Mouse (Mus musculus) stomach, embryonic 16.5 days (tissue): ENCODE measurements around the gene Tubb4a. TPM values are rescaled to one million over a fixed set of nuclear protein-coding genes. Genes with fewer than 3 reads are reported as not detected.

ENCODE experiments used
- ATAC-seq: fragments of 200-750 bp; cut with Nextera tagmentation; 2 replicates; pipeline ENCODE4 v1.8.0; 2017; ENCODE audit warnings: moderate number of reproducible peaks, moderate TSS enrichment; ENCODE audit not compliant: insufficient read depth, low FRiP score
- H3K27ac ChIP-seq: fragments of 300-500 bp; sonication (generic); 2 replicates; pipeline ENCODE4 v1.5.1; 2014; ENCODE audit warnings: low read length
- H3K27me3 ChIP-seq: fragments of 300-500 bp; sonication (generic); 2 replicates; pipeline ENCODE4 v1.6.1; 2014; ENCODE audit warnings: low read length, control low read depth, mixed read lengths; ENCODE audit not compliant: control insufficient read depth, insufficient read depth
- H3K36me3 ChIP-seq: fragments of 300-500 bp; sonication (generic); 2 replicates; pipeline ENCODE4 v1.6.1; 2014; ENCODE audit warnings: low read length; ENCODE audit not compliant: control insufficient read depth, insufficient read depth
- H3K4me1 ChIP-seq: fragments of 300-500 bp; sonication (generic); 2 replicates; pipeline ENCODE4 v1.6.1; 2014; ENCODE audit warnings: low read length, control low read depth, mixed read lengths; ENCODE audit not compliant: control insufficient read depth, insufficient read depth
- H3K4me2 ChIP-seq: fragments of 300-500 bp; sonication (generic); 2 replicates; pipeline ENCODE4 v1.6.1; 2014; ENCODE audit warnings: low read depth, low read length, mixed read lengths
- H3K4me3 ChIP-seq: fragments of 300-500 bp; sonication (generic); replicated peaks from 2 replicates; pipeline ENCODE4 v1.5.1; 2014; ENCODE audit warnings: mild to moderate bottlenecking, low read length
- H3K9ac ChIP-seq: fragments of 300-500 bp; sonication (generic); 2 replicates; pipeline ENCODE4 v1.6.1; 2014; ENCODE audit warnings: low read length
- H3K9me3 ChIP-seq: fragments of 300-500 bp; sonication (generic); replicated peaks from 2 replicates; pipeline ENCODE4 v1.6.1; 2016; ENCODE audit warnings: low read length, control low read depth; ENCODE audit not compliant: control insufficient read depth
- WGBS: fragments of 180-500 bp; shearing (Covaris S2); extraction: QIAGEN DNeasy Blood & Tissue Kit; methylation state at CpG from one replicate; pipeline ENCODE4 v1.1.7; 2014; 5-methylcytosine and 5-hydroxymethylcytosine counted together
- polyA plus RNA-seq: library from polyadenylated mRNA; unstranded; fragments of >200 nt; fragmentation: Nextera tagmentation; extraction: Ambion mirVana; gene quantifications from 2 replicates; pipeline ENCODE4 v1.2.1, GENCODE M21; 2015

Tubb4a gene
- polyA plus RNA-seq, 1 experiment from 2014 or later, result 20.5 TPM

DNA sequence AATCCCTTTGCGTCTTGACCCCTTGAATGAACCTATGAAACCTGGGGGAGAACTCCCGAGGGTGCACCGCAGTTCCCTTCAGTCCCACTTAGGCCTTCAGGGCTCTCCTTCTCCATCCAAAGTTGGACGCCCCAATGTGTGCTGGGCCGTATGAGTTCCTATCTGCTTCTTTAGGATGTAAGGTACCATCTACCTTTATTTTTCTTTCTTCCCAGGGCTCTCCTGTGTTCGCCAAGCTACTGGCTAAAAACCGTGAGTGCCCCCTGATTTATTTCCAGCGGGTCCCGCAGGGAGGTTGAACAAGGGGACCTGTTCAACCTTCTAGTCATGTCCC is 18.4 kb upstream of the Tubb4a start:
- Histone ChIP-seq H3K4me1 (peaks cover 10% of the 10 kb centered on the region; the same call in 1 of the 2 replicates), H3K9me3 (no peaks in the 10 kb centered on the region), H3K27ac (no peak overlapping the region), H3K4me3 (peak overlapping the region; percentile 55), H3K4me2 (peak overlapping the region; percentile 59), H3K36me3 (no peaks in the 10 kb centered on the region), H3K27me3 (no peaks in the 10 kb centered on the region), H3K9ac (peak overlapping the region; percentile 67)
- no peak for ATAC-seq
- 14% methylated on average over 9 of the region's 9 CpGs for WGBS

DNA sequence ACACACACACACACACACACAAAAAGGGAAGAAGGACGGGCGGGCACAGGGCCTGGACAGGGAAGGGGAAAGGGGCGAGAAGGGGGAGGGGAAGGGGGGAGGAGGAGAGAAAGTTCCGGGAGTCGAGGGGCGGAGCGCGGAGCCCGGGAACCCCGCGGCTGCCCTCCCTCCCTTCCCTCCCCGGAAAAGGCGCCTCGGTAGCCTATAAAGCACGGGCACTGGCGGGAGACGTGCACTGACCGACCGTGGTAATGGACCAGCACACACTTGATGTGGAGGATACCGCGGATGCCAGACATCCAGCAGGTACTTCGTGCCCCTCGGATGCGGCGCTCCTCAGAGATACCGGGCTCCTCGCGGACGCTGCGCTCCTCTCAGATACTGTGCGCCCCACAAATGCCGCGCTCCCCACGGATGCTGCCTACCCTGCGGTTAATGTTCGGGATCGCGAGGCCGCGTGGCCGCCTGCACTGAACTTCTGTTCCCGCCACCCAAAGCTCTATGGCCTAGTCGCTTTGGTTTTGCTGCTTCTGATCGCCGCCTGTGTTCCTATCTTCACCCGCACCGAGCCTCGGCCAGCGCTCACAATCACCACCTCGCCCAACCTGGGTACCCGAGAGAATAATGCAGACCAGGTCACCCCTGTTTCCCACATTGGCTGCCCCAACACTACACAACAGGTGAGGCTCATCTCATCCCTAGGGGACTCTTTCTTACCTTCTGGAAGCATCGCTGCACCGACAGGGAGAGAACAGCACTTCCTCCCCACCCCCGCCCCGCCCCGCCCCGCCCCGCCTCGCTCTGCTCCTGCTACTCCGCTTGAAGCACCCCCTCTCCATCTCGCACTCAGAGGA is 17.8 kb upstream of the Tubb4a start, which contains the start of gene Tnfsf9:
TSS of gene Tnfsf9 (plus strand) at position 145 of the 854 bp plus-strand sequence.
- peak within 1 kb of the TSS; percentile 59 for H3K4me2 ChIP-seq
- peak; percentile 90 for ATAC-seq
- peak within 1 kb of the TSS; percentile 67 for H3K9ac ChIP-seq
- H3K27ac ChIP-seq, result peak within 1 kb of the TSS; percentile 22
- peaks cover 10% of the 10 kb centered on the region; the same call in 1 of the 2 replicates for H3K4me1 ChIP-seq
- H3K4me3 ChIP-seq, result peak within 1 kb of the TSS; percentile 55
- H3K9me3 ChIP-seq, result no peaks in the 10 kb centered on the region
- no peaks in the 10 kb centered on the region for H3K27me3 ChIP-seq
- H3K36me3 ChIP-seq, result no peaks in the 10 kb centered on the region
- WGBS, result 1% methylated on average over 52 of the region's 61 CpGs

DNA sequence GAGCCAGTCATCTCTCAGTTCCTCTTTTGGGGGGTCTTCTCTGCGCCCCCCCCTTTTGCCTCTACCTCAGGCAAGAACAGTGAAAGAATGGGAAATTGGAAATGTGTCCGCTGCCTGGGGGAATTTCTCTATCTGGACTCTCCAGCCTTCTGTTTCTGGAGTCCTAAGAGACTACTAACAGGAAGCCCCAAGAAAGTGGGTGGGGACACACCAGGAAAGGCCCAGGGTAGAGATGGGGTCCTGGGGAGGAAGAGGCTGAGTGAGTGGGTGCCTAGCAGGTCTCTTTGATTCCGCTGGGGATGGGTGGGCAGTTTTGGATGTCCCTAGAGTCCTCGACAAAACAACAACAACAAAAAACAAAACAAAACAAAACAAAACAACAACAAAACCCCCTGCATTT is 16.9 kb upstream of the Tubb4a start:
- H3K36me3 ChIP-seq, result no peaks in the 10 kb centered on the region
- peaks cover 10% of the 10 kb centered on the region; the same call in 1 of the 2 replicates for H3K4me1 ChIP-seq
- H3K9ac ChIP-seq, result peak overlapping the region; percentile 67
- no peak overlapping the region for H3K27ac ChIP-seq
- H3K4me3 ChIP-seq, result peak overlapping the region; percentile 55
- WGBS, result 44% methylated on average over 4 of the region's 4 CpGs
- peak overlapping the region; percentile 59 for H3K4me2 ChIP-seq
- no peak for ATAC-seq
- H3K27me3 ChIP-seq, result no peaks in the 10 kb centered on the region
- no peaks in the 10 kb centered on the region for H3K9me3 ChIP-seq

DNA sequence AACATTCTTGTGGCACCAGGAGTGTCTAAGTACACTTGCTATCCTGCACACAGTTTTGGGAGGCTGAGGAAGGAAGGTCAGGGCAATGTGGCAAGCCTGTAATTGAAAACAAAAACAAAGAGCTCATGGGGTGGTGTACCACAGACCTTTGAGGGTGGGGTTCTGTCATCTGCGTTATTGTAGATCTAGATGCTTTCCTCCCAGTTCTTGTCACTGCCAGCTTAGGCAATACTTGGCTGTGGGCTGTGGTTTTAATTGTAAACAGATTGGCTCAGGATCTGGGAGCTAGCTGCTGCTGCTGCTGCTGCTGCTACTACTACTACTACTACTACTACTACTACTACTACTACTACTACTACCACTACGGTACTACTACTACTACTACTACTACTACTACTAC is 14.7 kb upstream of the Tubb4a start:
- 78% methylated on average over 2 of the region's 2 CpGs for WGBS
- no peak overlapping the region for H3K4me3 ChIP-seq

DNA sequence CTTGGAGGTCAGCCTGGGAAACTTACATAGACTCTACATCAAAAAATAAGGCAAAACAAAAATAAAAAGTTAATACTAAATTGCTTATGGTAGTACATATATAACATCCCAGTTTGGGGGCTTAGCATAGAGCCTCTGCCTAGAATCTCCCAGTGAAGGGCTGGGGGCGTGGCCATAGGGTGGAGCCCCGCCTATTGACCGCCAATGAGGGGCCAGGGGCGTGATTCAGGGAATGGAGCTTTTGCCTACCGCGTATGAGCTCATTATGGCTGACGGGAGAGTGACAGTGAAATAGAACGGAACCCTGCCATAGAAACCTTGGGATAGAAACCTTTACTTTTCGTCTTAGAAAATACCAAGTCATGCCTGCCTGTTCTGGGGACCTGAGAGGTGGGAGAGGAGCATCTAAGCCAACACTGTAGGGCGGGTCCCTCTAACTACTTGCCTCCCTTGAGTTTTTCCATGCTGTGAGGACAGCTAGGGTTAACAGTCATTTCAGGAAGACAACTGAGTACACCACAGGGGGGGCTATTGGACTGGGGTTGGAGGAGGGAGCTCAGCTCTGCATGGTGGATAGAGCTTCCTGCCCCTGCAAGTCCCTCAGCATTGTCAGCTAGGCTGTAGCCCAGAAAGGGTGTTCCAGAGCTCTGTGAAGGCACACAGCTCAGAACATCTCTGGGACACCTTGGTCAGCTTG is 12.2 kb upstream of the Tubb4a start:
- no peak overlapping the region for H3K4me3 ChIP-seq
- ATAC-seq, result no peak
- H3K4me1 ChIP-seq, result peaks cover 15% of the 10 kb centered on the region; the same call in 1 of the 2 replicates
- 11% methylated on average over 10 of the region's 10 CpGs for WGBS
- H3K27me3 ChIP-seq, result no peaks in the 10 kb centered on the region
- no peak overlapping the region for H3K9ac ChIP-seq
- no peaks in the 10 kb centered on the region for H3K36me3 ChIP-seq
- H3K4me2 ChIP-seq, result no peak overlapping the region
- H3K27ac ChIP-seq, result no peak overlapping the region
- no peaks in the 10 kb centered on the region for H3K9me3 ChIP-seq

More for the DNA sequence above, 14.7 kb upstream of the Tubb4a start:
- Histone ChIP-seq H3K27me3 (no peaks in the 10 kb centered on the region), H3K4me1 (peaks cover 10% of the 10 kb centered on the region; the same call in 1 of the 2 replicates), H3K4me2 (no peak overlapping the region), H3K36me3 (no peaks in the 10 kb centered on the region), H3K27ac (no peak overlapping the region), H3K9ac (no peak overlapping the region), H3K9me3 (no peaks in the 10 kb centered on the region)
- no peak for ATAC-seq

DNA sequence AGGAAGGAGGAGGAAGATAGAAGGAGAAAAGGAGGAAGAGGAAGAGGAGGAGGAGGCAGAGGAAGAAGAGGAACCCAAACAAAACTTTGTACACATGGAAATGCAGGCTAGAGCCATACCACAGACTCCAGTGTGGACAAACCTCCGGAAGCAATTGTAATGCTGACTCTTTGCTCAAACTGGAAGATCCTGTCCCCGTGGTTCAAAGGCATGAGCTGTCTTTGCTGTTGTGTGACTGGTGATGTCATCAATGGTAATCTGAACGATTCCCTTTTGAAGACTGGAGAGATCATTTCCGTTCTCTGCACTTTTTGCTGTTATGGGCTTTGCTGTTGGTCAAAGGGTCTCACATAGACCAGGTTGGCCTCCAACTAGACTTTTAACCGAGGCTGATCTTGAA is 10.7 kb upstream of the Tubb4a start:
- 78% methylated on average over 5 of the region's 5 CpGs for WGBS
- H3K27ac ChIP-seq, result no peak overlapping the region
- H3K4me3 ChIP-seq, result no peak overlapping the region
- ATAC-seq, result no peak
- H3K9me3 ChIP-seq, result no peaks in the 10 kb centered on the region
- no peaks in the 10 kb centered on the region for H3K27me3 ChIP-seq
- H3K4me1 ChIP-seq, result peaks cover 8% of the 10 kb centered on the region; the same call in 1 of the 2 replicates
- H3K4me2 ChIP-seq, result no peak overlapping the region
- no peak overlapping the region for H3K9ac ChIP-seq
- H3K36me3 ChIP-seq, result no peaks in the 10 kb centered on the region

DNA sequence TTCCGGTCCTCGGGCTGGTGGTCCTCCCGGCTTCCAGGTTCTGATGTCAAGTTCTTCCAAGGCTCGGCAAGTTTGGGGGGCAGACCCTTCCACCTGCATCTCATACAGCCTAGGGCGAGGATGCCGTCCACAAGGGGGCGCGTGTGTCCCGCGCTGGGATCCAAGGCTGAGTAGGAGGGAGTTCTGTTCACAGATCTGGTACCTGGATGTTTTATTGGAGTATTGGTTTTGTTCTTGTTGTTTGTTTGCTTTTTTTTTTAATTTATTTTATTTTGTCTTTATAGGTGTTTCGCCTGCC is 9.0 kb upstream of the Tubb4a start:
- Histone ChIP-seq H3K36me3 (no peaks in the 10 kb centered on the region), H3K4me1 (peaks cover 8% of the 10 kb centered on the region; the same call in 1 of the 2 replicates), H3K27ac (no peak overlapping the region), H3K4me3 (peak overlapping the region; percentile 28), H3K27me3 (no peaks in the 10 kb centered on the region), H3K9me3 (no peaks in the 10 kb centered on the region), H3K4me2 (peak overlapping the region; percentile 56), H3K9ac (0 out of 2 replicates have a peak overlapping the region, but pooled peaks have one; percentile 16)
- 1% methylated on average over 11 of the region's 11 CpGs for WGBS
- ATAC-seq, result peak; percentile 80

DNA sequence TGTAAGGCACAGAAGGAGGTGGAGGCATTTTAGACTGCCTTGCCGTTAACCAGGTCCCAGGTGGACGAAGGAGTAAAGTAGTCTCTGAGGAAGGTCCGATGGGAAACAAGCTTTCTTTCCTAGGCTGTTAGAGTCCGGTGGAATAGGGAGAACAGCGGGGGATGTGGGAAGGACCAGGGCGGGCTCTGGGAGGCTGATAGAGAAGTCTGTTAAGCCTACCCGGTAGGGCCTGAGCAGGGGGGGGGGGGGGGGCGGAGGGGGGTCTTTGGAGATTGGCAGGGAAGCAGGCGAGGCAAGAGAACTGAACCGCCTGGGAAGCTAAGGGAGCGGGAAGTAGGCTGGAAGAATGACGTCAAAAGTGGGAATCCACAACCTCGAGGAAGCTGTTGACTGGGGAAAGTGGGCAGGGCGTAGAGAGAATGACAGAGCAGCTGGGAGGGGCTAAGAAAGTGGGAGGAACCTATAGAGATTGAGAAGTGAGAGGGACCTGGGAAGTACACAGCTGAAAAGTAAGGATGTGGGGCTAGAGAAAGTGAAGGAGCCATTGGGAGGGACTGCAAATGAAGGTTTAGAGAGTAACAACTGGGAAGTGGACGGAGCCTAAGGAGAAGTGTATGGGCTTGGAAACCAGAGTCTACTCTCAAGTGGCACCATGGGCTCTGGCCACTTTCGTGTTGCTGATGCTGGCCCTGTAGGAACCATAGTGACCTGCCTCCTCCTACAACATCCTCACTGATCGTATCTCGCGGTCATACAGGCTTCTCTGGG is 8.5 kb upstream of the Tubb4a start:
- Histone ChIP-seq H3K4me2 (peak overlapping the region; percentile 56), H3K4me1 (peaks cover 8% of the 10 kb centered on the region; the same call in 1 of the 2 replicates), H3K27ac (no peak overlapping the region), H3K9me3 (no peaks in the 10 kb centered on the region), H3K36me3 (no peaks in the 10 kb centered on the region), H3K9ac (peak overlapping the region; percentile 45; the same call in 1 of the 2 replicates), H3K4me3 (peak overlapping the region; percentile 28), H3K27me3 (no peaks in the 10 kb centered on the region)
- ATAC-seq, result peak; percentile 89
- WGBS, result 2% methylated on average over 18 of the region's 19 CpGs
